Mouse (Mus musculus): ENCODE data around the gene Gosr1. TPM values are rescaled to one million over a fixed set of nuclear protein-coding genes. Genes with fewer than 3 reads are reported as not detected.

The Gosr1 gene
- polyA plus RNA-seq, 1 experiment from 2014 or later, result 26.3 TPM

DNA sequence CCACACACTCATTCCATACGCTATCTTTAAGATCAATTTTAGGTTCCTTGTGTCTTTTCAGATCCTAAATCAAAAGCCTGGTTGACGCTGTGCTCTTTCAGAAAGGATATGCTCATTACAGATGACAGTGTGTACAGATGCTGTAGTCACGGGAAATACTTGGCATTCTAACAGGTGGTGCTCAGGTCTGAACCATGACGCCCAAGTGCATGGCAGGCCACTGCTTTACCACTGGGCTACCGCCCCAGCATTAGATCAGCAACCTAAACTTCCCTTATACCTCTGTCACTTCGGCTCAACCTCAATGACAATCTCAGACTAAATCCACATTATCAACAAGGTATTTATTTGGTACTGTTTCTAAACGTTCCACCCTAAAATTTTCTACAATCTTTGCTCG, 12.2 kb upstream of the Gosr1 start:
- Histone ChIP-seq H3K4me2 (no peak overlapping the region), H3K36me3 (peaks cover 19% of the 10 kb centered on the region), H3K9me3 (replicated peaks) (no peaks in the 10 kb centered on the region), H3K4me1 (peaks cover 4% of the 10 kb centered on the region; the same call in 1 of the 2 replicates), H3K27me3 (no peaks in the 10 kb centered on the region), H3K4me3 (replicated peaks) (no peak overlapping the region), H3K9ac (no peak overlapping the region), H3K27ac (no peak overlapping the region)
- no peak for ATAC-seq (replicated peaks; ENCODE audit: low FRiP score)
- WGBS, result 86% methylated on average over 8 of the region's 8 CpGs

DNA sequence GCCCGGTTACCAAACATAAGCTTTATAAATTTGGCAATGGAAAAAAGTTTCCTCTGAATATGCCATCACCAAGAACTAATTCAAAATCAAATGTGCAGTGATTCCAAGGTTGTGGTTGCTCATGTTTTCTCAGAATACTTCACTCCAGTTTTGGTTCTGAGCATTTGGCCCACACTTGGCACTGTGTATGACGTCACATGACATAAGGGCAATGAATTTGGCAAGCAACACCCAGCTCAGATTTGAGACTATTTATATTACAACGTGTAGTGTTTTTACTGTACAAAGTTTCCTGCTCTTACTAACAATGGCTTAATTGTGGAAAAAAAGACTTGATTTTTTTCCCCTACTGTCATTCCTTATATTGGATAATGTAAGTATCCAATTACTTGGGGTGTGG, 10.4 kb upstream of the Gosr1 start:
- H3K27me3 ChIP-seq, result no peaks in the 10 kb centered on the region
- WGBS, result 53% methylated on average over 3 of the region's 3 CpGs

GRCm38 (mm10) chr11:76770566-76770965, 7.2 kb upstream of the Gosr1 start:
- H3K4me2 ChIP-seq, result no peak overlapping the region
- H3K4me3 ChIP-seq (replicated peaks), result no peak overlapping the region
- no peak for ATAC-seq (replicated peaks; ENCODE audit: low FRiP score)
- 90% methylated on average over 5 of the region's 5 CpGs for WGBS
- H3K4me1 ChIP-seq, result peaks cover 4% of the 10 kb centered on the region; the same call in 1 of the 2 replicates
- H3K9me3 ChIP-seq (replicated peaks), result no peaks in the 10 kb centered on the region
- no peak overlapping the region for H3K27ac ChIP-seq
- H3K9ac ChIP-seq, result no peak overlapping the region
- H3K27me3 ChIP-seq, result no peaks in the 10 kb centered on the region
- H3K36me3 ChIP-seq, result no peaks in the 10 kb centered on the region

More for the DNA sequence above, 10.4 kb upstream of the Gosr1 start:
- H3K9me3 ChIP-seq (replicated peaks), result no peaks in the 10 kb centered on the region
- H3K4me2 ChIP-seq, result no peak overlapping the region
- H3K4me3 ChIP-seq (replicated peaks), result no peak overlapping the region
- H3K27ac ChIP-seq, result no peak overlapping the region
- peaks cover 4% of the 10 kb centered on the region; the same call in 1 of the 2 replicates for H3K4me1 ChIP-seq
- H3K9ac ChIP-seq, result no peak overlapping the region
- no peak for ATAC-seq (replicated peaks; ENCODE audit: low FRiP score)
- H3K36me3 ChIP-seq, result peaks cover 6% of the 10 kb centered on the region; the same call in 1 of the 2 replicates

DNA sequence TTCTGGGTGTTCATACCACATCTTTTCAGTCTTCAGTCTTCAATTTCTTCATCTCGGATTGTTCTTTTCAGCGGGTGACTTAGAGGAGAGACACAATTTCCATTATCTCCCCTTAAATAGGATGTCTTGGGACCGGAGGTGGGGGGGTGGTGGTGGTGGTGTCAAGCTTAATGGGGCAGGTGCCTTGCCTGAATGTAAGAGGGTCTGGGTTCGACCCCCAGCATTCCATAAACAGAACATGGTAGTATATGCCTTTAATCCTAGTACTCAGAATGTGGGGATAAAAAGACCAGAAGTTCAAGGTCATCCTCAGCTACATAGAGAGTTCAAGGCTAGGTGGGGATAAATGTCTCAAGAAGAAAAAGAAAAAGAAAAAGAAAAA, 353 bp upstream of the Gosr1 start:
- Histone ChIP-seq H3K36me3 (peaks cover 20% of the 10 kb centered on the region), H3K9me3 (replicated peaks) (no peaks in the 10 kb centered on the region), H3K4me1 (peaks cover 3% of the 10 kb centered on the region; the same call in 1 of the 2 replicates), H3K27ac (no peak overlapping the region), H3K4me2 (peak overlapping the region; percentile 39), H3K27me3 (no peaks in the 10 kb centered on the region), H3K9ac (no peak overlapping the region; the same call in 1 of the 2 replicates), H3K4me3 (replicated peaks) (peak overlapping the region; percentile 72)
- 19% methylated on average over 4 of the region's 4 CpGs for WGBS
- 0 out of 2 replicates have a peak, but pooled peaks have one; percentile 22 for ATAC-seq (replicated peaks; ENCODE audit: low FRiP score)

DNA sequence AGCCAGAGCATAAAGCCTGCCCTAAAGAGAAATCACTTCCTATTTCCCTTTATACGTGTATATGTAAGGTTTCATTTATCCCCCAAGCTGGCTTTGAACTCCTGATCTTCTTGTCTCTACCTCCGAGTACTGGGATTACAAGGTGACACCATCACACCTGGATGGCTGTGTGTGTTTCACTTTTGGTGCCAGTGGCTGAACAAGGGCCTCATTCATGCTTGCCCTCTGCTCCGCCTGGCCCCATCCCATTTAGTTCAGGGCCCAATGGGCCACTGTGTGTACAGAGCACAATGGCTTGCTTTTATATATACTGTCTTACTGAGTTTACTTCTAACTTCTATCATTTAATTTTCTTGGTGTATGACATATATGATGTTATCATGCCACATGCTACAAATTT, 11.1 kb downstream of the Gosr1 start:
- H3K4me3 ChIP-seq (replicated peaks), result no peak overlapping the region
- H3K27ac ChIP-seq, result no peak overlapping the region
- H3K27me3 ChIP-seq, result no peaks in the 10 kb centered on the region
- H3K9me3 ChIP-seq (replicated peaks), result no peaks in the 10 kb centered on the region
- H3K36me3 ChIP-seq, result peaks cover 90% of the 10 kb centered on the region
- no peaks in the 10 kb centered on the region for H3K4me1 ChIP-seq
- H3K4me2 ChIP-seq, result no peak overlapping the region
- no peak overlapping the region for H3K9ac ChIP-seq
- ATAC-seq (replicated peaks; ENCODE audit: low FRiP score), result no peak
- 89% methylated on average over 3 of the region's 3 CpGs for WGBS

- H3K27ac ChIP-seq, result no peak overlapping the region
- H3K36me3 ChIP-seq, result peaks cover 84% of the 10 kb centered on the region
- 91% methylated on average over 9 of the region's 9 CpGs for WGBS
- no peaks in the 10 kb centered on the region for H3K4me1 ChIP-seq
- H3K4me3 ChIP-seq (replicated peaks), result no peak overlapping the region
- no peaks in the 10 kb centered on the region for H3K27me3 ChIP-seq
- no peak overlapping the region for H3K4me2 ChIP-seq
- no peak overlapping the region for H3K9ac ChIP-seq
- ATAC-seq (replicated peaks; ENCODE audit: low FRiP score), result no peak
- no peaks in the 10 kb centered on the region for H3K9me3 ChIP-seq (replicated peaks)
Measured at GRCm38 (mm10) chr11:76748819-76749218, 14.6 kb downstream of the Gosr1 start.

DNA sequence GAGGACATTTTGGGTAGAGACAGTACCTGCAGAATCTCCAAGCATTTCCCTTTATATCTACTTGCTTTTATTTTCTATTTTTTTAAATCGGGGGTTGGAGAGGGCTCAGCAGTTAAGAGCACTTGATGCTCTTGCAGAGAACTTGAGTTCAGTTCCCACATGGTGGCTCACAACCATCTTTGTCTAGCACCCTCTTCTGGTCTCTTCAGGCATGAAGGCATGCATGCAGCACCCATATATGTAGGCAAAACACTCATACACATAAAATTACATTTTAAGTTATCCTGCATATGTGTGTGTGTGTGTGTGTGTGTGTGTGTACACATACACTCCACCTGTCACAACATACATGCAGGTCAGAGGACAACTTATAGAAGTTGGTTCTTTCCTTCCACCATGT, 17.5 kb downstream of the Gosr1 start:
- ATAC-seq (replicated peaks; ENCODE audit: low FRiP score), result no peak
- Histone ChIP-seq H3K4me3 (replicated peaks) (no peak overlapping the region), H3K27ac (no peak overlapping the region), H3K27me3 (no peaks in the 10 kb centered on the region), H3K36me3 (peaks cover 82% of the 10 kb centered on the region), H3K4me1 (no peaks in the 10 kb centered on the region), H3K4me2 (no peak overlapping the region), H3K9ac (no peak overlapping the region), H3K9me3 (replicated peaks) (no peaks in the 10 kb centered on the region)
- 97% methylated on average over 1 of the region's 1 CpGs for WGBS

- 66% methylated on average over 7 of the region's 7 CpGs for WGBS
- peaks cover 74% of the 10 kb centered on the region for H3K36me3 ChIP-seq
- no peak overlapping the region for H3K4me3 ChIP-seq (replicated peaks)
- H3K27ac ChIP-seq, result no peak overlapping the region
- H3K27me3 ChIP-seq, result no peaks in the 10 kb centered on the region
- no peak overlapping the region for H3K4me2 ChIP-seq
- H3K4me1 ChIP-seq, result no peaks in the 10 kb centered on the region
- no peak for ATAC-seq (replicated peaks; ENCODE audit: low FRiP score)
- no peaks in the 10 kb centered on the region for H3K9me3 ChIP-seq (replicated peaks)
- H3K9ac ChIP-seq, result no peak overlapping the region
Measured at GRCm38 (mm10) chr11:76744550-76744949, 18.8 kb downstream of the Gosr1 start.

GRCm38 (mm10) chr11:76742511-76742910, 20.9 kb downstream of the Gosr1 start:
- no peak for ATAC-seq (replicated peaks; ENCODE audit: low FRiP score)
- H3K9ac ChIP-seq, result no peak overlapping the region
- H3K27ac ChIP-seq, result no peak overlapping the region
- no peaks in the 10 kb centered on the region for H3K4me1 ChIP-seq
- H3K4me3 ChIP-seq (replicated peaks), result no peak overlapping the region
- H3K36me3 ChIP-seq, result peaks cover 59% of the 10 kb centered on the region
- 96% methylated on average over 7 of the region's 7 CpGs for WGBS
- H3K27me3 ChIP-seq, result no peaks in the 10 kb centered on the region
- no peaks in the 10 kb centered on the region for H3K9me3 ChIP-seq (replicated peaks)
- no peak overlapping the region for H3K4me2 ChIP-seq

DNA sequence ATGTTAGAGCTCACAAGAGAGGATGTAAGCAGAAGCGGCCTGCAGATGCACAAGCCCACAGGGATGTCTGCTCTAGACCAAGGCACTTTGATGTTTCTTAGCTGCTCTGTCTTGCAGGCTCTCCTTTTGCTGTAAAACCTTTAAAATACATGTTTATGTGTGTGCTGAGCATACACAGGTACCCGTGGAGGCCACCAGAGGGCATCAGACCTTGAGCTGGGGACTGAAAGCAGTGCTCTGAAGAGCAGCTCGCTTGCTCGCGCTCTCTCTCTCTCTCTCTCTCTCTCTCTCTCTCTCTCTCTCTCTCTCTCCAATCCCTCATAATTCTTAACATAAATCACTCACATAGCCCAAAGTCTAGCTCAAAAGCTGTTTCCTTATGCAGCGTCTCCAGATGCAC, 24.3 kb downstream of the Gosr1 start:
- H3K36me3 ChIP-seq, result peaks cover 67% of the 10 kb centered on the region
- no peak overlapping the region for H3K9ac ChIP-seq
- H3K27ac ChIP-seq, result no peak overlapping the region
- H3K4me1 ChIP-seq, result no peaks in the 10 kb centered on the region
- H3K4me2 ChIP-seq, result no peak overlapping the region
- H3K4me3 ChIP-seq (replicated peaks), result no peak overlapping the region
- H3K27me3 ChIP-seq, result no peaks in the 10 kb centered on the region
- no peaks in the 10 kb centered on the region for H3K9me3 ChIP-seq (replicated peaks)
- WGBS, result 76% methylated on average over 6 of the region's 6 CpGs
- ATAC-seq (replicated peaks; ENCODE audit: low FRiP score), result no peak

- ATAC-seq (replicated peaks; ENCODE audit: low FRiP score), result no peak
- Histone ChIP-seq H3K27ac (no peak overlapping the region), H3K4me2 (no peak overlapping the region), H3K9me3 (replicated peaks) (no peaks in the 10 kb centered on the region), H3K27me3 (no peaks in the 10 kb centered on the region), H3K4me1 (no peaks in the 10 kb centered on the region), H3K4me3 (replicated peaks) (no peak overlapping the region), H3K9ac (no peak overlapping the region), H3K36me3 (peaks cover 66% of the 10 kb centered on the region)
- WGBS, result 69% methylated on average over 4 of the region's 4 CpGs
Measured at GRCm38 (mm10) chr11:76735753-76736324, 27.5 kb downstream of the Gosr1 start.

- Histone ChIP-seq H3K4me1 (no peaks in the 10 kb centered on the region), H3K9ac (no peak overlapping the region), H3K4me2 (no peak overlapping the region), H3K36me3 (peaks cover 69% of the 10 kb centered on the region), H3K27me3 (no peaks in the 10 kb centered on the region), H3K9me3 (replicated peaks) (no peaks in the 10 kb centered on the region), H3K27ac (no peak overlapping the region), H3K4me3 (replicated peaks) (no peak overlapping the region)
- ATAC-seq (replicated peaks; ENCODE audit: low FRiP score), result no peak
- WGBS, result 67% methylated on average over 3 of the region's 3 CpGs
Measured at GRCm38 (mm10) chr11:76734560-76734959, 28.8 kb downstream of the Gosr1 start.

DNA sequence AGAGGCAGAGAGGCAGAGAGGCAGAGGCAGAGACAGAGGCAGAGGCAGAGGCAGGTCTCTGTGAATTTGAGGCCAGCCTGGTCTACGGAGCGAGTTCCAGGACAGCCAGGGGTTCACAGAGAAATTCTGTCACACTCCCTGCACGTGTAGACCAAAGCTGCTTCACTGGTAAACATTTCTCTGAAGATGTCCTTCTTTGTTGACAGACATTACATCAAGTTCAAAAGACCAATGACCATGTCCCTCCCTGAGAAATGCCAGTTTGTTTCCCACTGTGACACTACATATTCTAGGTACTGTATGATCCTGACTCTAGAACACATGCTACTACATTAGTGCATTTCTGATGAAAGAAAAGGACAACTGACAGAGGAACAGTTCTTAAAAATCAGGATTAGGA, 32.7 kb downstream of the Gosr1 start:
- Histone ChIP-seq H3K9ac (no peak overlapping the region), H3K9me3 (replicated peaks) (no peaks in the 10 kb centered on the region), H3K36me3 (peaks cover 78% of the 10 kb centered on the region), H3K4me3 (replicated peaks) (no peak overlapping the region), H3K27ac (no peak overlapping the region), H3K4me1 (no peaks in the 10 kb centered on the region), H3K4me2 (no peak overlapping the region), H3K27me3 (no peaks in the 10 kb centered on the region)
- no peak for ATAC-seq (replicated peaks; ENCODE audit: low FRiP score)
- WGBS, result 93% methylated on average over 3 of the region's 3 CpGs
